Mouse (Mus musculus): ENCODE results near the gene Sgk1. TPM values are rescaled to one million over a fixed set of nuclear protein-coding genes. Genes with fewer than 3 reads are reported as not detected.
A peak's percentile ranks its signal among the peaks of the same experiment; 100 is the strongest.
"Not testable (repeated sequence)": the region's sequence is repeated elsewhere in the genome, so short reads cannot be mapped to it uniquely, and the experiment has no call there.

The Sgk1 gene
- total RNA-seq, 1 experiment = 217 TPM

DNA sequence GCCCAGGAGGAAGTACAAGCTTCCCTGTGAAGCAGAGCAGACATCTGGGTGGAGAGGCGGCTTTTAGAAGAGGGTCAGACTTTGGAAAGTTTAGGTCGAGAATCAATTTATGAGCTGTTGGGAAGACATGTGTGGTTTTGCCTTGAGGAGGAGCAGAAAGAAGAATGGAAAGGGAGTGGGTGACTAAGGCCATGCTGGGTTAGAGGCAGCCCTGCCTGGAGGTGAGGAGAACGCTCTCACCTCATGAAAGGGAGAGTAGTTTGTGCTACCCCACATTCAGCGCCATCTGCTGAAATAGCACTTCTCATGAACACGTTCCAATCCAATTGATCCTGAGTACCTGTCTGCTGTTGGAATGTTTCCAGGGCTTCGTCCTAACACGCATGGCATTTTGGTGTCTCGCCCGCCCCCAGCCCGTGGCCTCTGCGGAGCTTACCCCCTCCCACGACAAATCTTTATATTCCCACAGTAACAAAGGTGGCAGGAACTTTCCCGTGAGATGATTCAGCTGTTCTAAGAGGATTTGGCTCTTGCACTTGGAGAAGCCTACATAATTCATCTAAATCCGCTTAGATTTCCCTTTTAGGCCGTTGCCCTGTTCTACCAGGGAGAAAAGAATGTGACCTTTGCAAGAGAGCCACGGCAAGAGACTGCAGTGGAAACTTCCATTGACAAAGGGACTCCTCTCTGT lies 135.6 kb downstream of the Sgk1 start:
- Histone ChIP-seq H3K4me3 (ENCODE audit: insufficient read depth in 1 of 2, low read depth in 1 of 2, low read length in 2 of 2, poor library complexity in 1 of 2, severe bottlenecking in 1 of 2) (no peak overlapping the region; a peak in 1 of 4 replicates), H3K9me3 (ENCODE audit: control insufficient read depth, insufficient read depth, low read depth, low read length) (no peaks in the 10 kb centered on the region), H3K4me1 (ENCODE audit: control insufficient read depth in 2 of 2, insufficient read depth in 2 of 2, low read length in 2 of 2, poor library complexity in 1 of 2) (no peaks in the 10 kb centered on the region), H3K9ac (ENCODE audit: insufficient read depth, low read depth, low read length, poor library complexity, severe bottlenecking) (no peak overlapping the region), H3K27ac (ENCODE audit: insufficient read depth, low read depth, low read length, poor library complexity, severe bottlenecking) (no peak overlapping the region), H3K36me3 (ENCODE audit: control insufficient read depth, insufficient read depth, low read length, poor library complexity, severe bottlenecking) (no peaks in the 10 kb centered on the region)
- TF ChIP-seq CHD2 (IDR thresholded peaks at IDR 0.05; ENCODE audit: low read depth, low read length) (no peak), ZNF384 (IDR thresholded peaks at IDR 0.05; ENCODE audit: low read depth, low read length) (no peak), ZC3H11A (IDR thresholded peaks at IDR 0.05; ENCODE audit: borderline replicate concordance, low read depth, low read length) (no peak), MAFK (IDR thresholded peaks at IDR 0.05; ENCODE audit: insufficient read depth, low read depth, low read length) (no peak), HCFC1 (IDR thresholded peaks at IDR 0.05; ENCODE audit: borderline replicate concordance, insufficient read depth, low read length) (no peak)
- no peak for DNase-seq (ENCODE audit: low read depth, low spot score)
- in situ Hi-C loops (cut with MboI; ENCODE audit: low sequenced_read_pairs in 2 of 2, unreplicated experiment in 2 of 2) = loop anchor here in 1 of 2 experiments (25.0 kb wide), 1 partner anchor 405 kb away; no protein-coding TSS in a partner anchor

DNA sequence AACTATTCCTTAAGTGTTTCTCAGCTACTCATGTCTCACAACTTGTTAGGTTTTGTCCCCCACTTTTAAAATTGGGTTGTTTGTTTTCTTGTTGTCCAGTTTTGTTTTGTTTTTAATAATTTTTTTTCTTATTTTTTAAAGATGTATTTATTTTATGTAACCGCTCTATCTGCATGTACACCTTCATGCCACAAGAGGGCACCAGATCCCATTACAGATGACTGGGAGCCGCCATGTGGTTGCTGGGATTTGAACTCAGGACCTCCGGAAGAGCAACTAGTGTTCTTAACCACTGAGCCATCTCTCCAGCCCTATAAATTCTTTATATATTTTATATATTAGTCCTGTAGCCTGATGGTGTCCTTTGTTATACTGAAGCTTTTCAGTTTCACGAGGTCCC lies 136.6 kb downstream of the Sgk1 start:
- TF ChIP-seq MAFK (IDR thresholded peaks at IDR 0.05; ENCODE audit: insufficient read depth, low read depth, low read length) (no peak), ZC3H11A (IDR thresholded peaks at IDR 0.05; ENCODE audit: borderline replicate concordance, low read depth, low read length) (0 out of 2 replicates have a peak, but pooled peaks have one; percentile 14)
- DNase-seq (ENCODE audit: low read depth, low spot score) = no peak
- H3K4me3 ChIP-seq (ENCODE audit: insufficient read depth in 1 of 2, low read depth in 1 of 2, low read length in 2 of 2, poor library complexity in 1 of 2, severe bottlenecking in 1 of 2) = no peak overlapping the region
- no peak overlapping the region for H3K27ac ChIP-seq (ENCODE audit: insufficient read depth, low read depth, low read length, poor library complexity, severe bottlenecking)
- no peaks in the 10 kb centered on the region for H3K9me3 ChIP-seq (ENCODE audit: control insufficient read depth, insufficient read depth, low read depth, low read length)
- in situ Hi-C loops (cut with MboI; ENCODE audit: low sequenced_read_pairs in 2 of 2, unreplicated experiment in 2 of 2) = loop anchor here in 1 of 2 experiments (25.0 kb wide), 1 partner anchor 406 kb away; no protein-coding TSS in a partner anchor
- H3K9ac ChIP-seq (ENCODE audit: insufficient read depth, low read depth, low read length, poor library complexity, severe bottlenecking) = no peak overlapping the region
- no peaks in the 10 kb centered on the region for H3K36me3 ChIP-seq (ENCODE audit: control insufficient read depth, insufficient read depth, low read length, poor library complexity, severe bottlenecking)
- no peaks in the 10 kb centered on the region for H3K4me1 ChIP-seq (ENCODE audit: control insufficient read depth in 2 of 2, insufficient read depth in 2 of 2, low read length in 2 of 2, poor library complexity in 1 of 2)

DNA sequence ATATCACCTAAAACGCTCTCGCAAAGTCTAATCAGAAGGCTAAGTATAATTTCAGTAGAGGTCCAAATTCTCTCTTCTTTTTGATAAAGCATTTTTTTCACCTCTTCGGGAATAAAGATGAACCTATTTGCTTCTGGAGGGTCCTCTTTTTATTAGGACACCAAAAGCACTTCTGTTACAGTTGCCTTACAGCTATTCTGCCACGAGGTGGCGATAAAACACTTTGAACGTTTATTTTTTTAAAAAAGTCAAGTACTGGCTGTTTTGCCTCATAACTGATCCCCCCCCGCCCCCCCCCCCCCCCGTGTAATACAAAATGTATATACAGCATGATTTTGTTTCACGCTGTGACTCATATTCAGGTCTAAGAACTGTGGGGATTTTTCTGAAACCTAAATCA lies 152.3 kb downstream of the Sgk1 start:
- no peak for DNase-seq (ENCODE audit: low read depth, low spot score)
- in situ Hi-C loops (cut with MboI; ENCODE audit: low sequenced_read_pairs in 2 of 2, unreplicated experiment in 2 of 2) = loop anchor here in 1 of 2 experiments (25.0 kb wide), 1 partner anchor 228 kb away; no protein-coding TSS in a partner anchor
- TF ChIP-seq ZNF384 (IDR thresholded peaks at IDR 0.05; ENCODE audit: low read depth, low read length) (peak; percentile 46; the same call in 1 of the 2 replicates), HCFC1 (IDR thresholded peaks at IDR 0.05; ENCODE audit: borderline replicate concordance, insufficient read depth, low read length) (no peak), CHD2 (IDR thresholded peaks at IDR 0.05; ENCODE audit: low read depth, low read length) (no peak), MAFK (IDR thresholded peaks at IDR 0.05; ENCODE audit: insufficient read depth, low read depth, low read length) (no peak), ZC3H11A (IDR thresholded peaks at IDR 0.05; ENCODE audit: borderline replicate concordance, low read depth, low read length) (no peak)

DNA sequence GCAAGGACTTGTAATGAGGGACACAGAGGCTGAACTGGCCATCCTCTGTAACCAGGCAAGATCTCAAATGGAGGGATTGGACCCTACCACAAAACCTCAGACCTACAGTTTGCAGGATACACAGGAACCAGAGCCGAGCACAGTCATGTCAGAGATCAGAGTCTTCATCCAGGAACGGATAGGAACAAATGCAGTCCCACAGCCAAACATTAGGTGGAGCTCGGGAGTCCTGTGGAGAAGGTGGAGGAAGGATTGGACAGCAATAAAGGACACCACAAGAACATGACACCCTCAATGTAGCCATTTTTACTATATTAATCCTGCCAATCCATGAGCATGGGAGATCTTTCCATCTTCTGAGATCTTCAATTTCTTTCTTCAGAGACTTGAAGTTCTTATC lies 154.3 kb downstream of the Sgk1 start:
- not testable (repeated sequence) for DNase-seq (ENCODE audit: low read depth, low spot score); H3K9me3 ChIP-seq (ENCODE audit: control insufficient read depth, insufficient read depth, low read depth, low read length); H3K9ac ChIP-seq (ENCODE audit: insufficient read depth, low read depth, low read length, poor library complexity, severe bottlenecking); H3K4me3 ChIP-seq (ENCODE audit: insufficient read depth in 1 of 2, low read depth in 1 of 2, low read length in 2 of 2, poor library complexity in 1 of 2, severe bottlenecking in 1 of 2); H3K27ac ChIP-seq (ENCODE audit: insufficient read depth, low read depth, low read length, poor library complexity, severe bottlenecking); H3K36me3 ChIP-seq (ENCODE audit: control insufficient read depth, insufficient read depth, low read length, poor library complexity, severe bottlenecking); H3K4me1 ChIP-seq (ENCODE audit: control insufficient read depth in 2 of 2, insufficient read depth in 2 of 2, low read length in 2 of 2, poor library complexity in 1 of 2)
- in situ Hi-C loops (cut with MboI; ENCODE audit: low sequenced_read_pairs in 2 of 2, unreplicated experiment in 2 of 2) = loop anchor here in 1 of 2 experiments (25.0 kb wide), 1 partner anchor 226 kb away; no protein-coding TSS in a partner anchor

More for the DNA sequence above, 152.3 kb downstream of the Sgk1 start:
- H3K9ac ChIP-seq (ENCODE audit: insufficient read depth, low read depth, low read length, poor library complexity, severe bottlenecking) = no peak overlapping the region
- no peak overlapping the region for H3K4me3 ChIP-seq (ENCODE audit: insufficient read depth in 1 of 2, low read depth in 1 of 2, low read length in 2 of 2, poor library complexity in 1 of 2, severe bottlenecking in 1 of 2)
- H3K9me3 ChIP-seq (ENCODE audit: control insufficient read depth, insufficient read depth, low read depth, low read length) = no peaks in the 10 kb centered on the region
- no peak overlapping the region for H3K27ac ChIP-seq (ENCODE audit: insufficient read depth, low read depth, low read length, poor library complexity, severe bottlenecking)
- no peaks in the 10 kb centered on the region for H3K36me3 ChIP-seq (ENCODE audit: control insufficient read depth, insufficient read depth, low read length, poor library complexity, severe bottlenecking)
- H3K4me1 ChIP-seq (ENCODE audit: control insufficient read depth in 2 of 2, insufficient read depth in 2 of 2, low read length in 2 of 2, poor library complexity in 1 of 2) = no peaks in the 10 kb centered on the region

Other genes with a start within 250 kb of the Sgk1 start
- 0.22 and 0.32 TPM in 2 replicates for gene 4930444G20Rik, start 185.9 kb downstream of the Sgk1 start, total RNA-seq (2012; rRNA removed)

Measured in ES-E14 (cell line).